Mouse (Mus musculus): Measurements from ENCODE around the gene Dnajc17. TPM values are rescaled to one million over a fixed set of nuclear protein-coding genes. Genes with fewer than 3 reads are reported as not detected.

The Dnajc17 gene
- polyA plus RNA-seq (2012; rRNA removed) (4.6 and 9.5 TPM in 2 replicates), polyA plus RNA-seq (2014; fragmentation: Nextera tagmentation; extraction: Ambion mirVana) (5.4 and 6.9 TPM in 2 replicates)

DNA sequence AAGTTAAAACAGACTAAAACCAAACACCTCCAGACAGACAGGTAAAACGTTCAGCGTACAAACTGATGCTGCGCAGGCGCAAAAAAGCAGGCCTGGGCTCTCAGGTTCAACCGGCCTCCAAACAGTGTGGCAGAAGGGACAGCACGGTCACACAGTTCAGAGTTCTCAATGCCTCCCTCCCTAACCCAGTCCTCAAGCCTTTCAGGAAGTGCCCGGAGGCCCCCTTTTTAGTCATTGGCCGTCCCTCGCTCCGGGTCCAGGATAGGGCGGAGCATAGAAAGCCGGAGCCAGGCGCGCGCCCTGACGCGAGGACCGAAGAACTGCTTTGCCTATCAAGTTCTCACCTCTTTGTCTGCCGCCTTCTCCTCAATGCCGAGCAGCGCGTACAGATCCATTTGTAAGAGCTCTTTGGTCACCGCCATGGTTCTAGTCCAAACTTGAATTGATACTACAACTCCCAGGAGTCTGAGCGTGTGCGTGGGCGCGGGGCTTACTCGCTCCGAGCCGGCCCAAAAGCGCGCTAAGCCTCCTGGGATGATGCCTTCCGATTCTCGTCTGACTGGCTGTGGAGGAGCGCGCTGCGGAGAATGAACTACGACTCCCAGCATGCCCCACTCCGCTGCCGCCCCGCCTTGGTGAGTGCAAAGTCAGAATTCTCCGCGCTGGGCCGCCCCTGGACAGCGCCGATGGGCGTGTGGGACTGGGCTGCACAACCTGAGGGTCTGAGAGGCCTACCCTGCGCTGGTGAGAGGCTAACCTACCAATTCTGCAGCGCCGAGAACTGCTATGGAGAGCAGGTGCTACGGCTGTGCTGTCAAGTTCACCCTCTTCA is at the start of gene Dnajc17, which contains the start of gene Zfyve19:
TSS of gene Dnajc17 (minus strand) at position 452 of the 832 bp plus-strand sequence.
TSS of gene Zfyve19 (plus strand) at position 274 of the 832 bp plus-strand sequence.
- DNase-seq (ENCODE audit: low read depth in 3 of 3, low spot score in 3 of 3) (peak; percentile 93 to 94 (median 94)), ATAC-seq (ENCODE audit: insufficient read depth) (peak; percentile 96)
- Histone ChIP-seq H3K9ac (replicated peaks) (peak within 1 kb of the TSS; percentile 87), H3K27ac (peak within 1 kb of the TSS; percentile 83), H3K36me3 (replicated peaks; ENCODE audit: control insufficient read depth, insufficient read depth, low read depth) (no peaks in the 10 kb centered on the region; the same call in none of the 2 replicates), H3K27me3 (ENCODE audit: control insufficient read depth, insufficient read depth, low read length) (no peaks in the 10 kb centered on the region), H3K4me2 (ENCODE audit: low read depth) (peak within 1 kb of the TSS; percentile 72), H3K4me3 (ENCODE audit: insufficient read depth in 1 of 2, low read depth in 2 of 2, low read length in 2 of 2) (peak within 1 kb of the TSS; percentile 74 to 76), H3K4me1 (replicated peaks; ENCODE audit: control insufficient read depth in 2 of 2, insufficient read depth in 2 of 2, low read length in 1 of 2) (peaks cover 0 to 12% of the 10 kb centered on the region in 2 experiments; a peak in 2 of 4 replicates), H3K9me3 (ENCODE audit: control insufficient read depth, low read length) (no peaks in the 10 kb centered on the region)
- WGBS (ENCODE audit: insufficient replicate concordance), result under 1% methylated on average over 51 of the region's 51 CpGs
- TF ChIP-seq CTCF (IDR thresholded peaks at IDR 0.05; ENCODE audit: low read depth), result no peak
- no peak for TF ChIP-seq EP300 (IDR thresholded peaks at IDR 0.05; ENCODE audit: low read depth)

DNA sequence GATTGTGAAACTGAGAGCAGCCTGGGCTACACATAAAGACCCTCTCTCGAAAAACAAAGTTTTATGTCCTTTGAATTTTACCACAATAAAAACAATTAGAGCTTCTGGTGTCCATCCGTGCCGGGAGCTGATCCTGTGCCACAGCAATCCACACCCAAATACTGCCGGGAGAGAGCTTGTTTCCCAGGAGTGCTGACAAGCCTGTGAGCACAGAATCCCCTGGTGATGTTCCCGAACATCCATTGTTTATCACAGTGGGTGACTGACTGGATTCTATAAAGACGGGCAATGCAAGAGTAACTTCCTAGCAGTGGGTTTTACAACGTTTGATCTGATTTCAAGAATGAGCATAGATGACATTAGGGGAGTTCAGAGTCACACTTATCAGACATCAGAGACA is 46.4 kb upstream of the Dnajc17 start:
- TF ChIP-seq EP300 (IDR thresholded peaks at IDR 0.05; ENCODE audit: low read depth) (no peak), CTCF (IDR thresholded peaks at IDR 0.05; ENCODE audit: low read depth) (no peak)
- Histone ChIP-seq H3K9ac (replicated peaks) (no peak overlapping the region), H3K27ac (no peak overlapping the region), H3K4me1 (replicated peaks; ENCODE audit: control insufficient read depth in 2 of 2, insufficient read depth in 2 of 2, low read length in 1 of 2) (peaks cover 6% of the 10 kb centered on the region in 2 experiments; a peak in 3 of 4 replicates), H3K27me3 (ENCODE audit: control insufficient read depth, insufficient read depth, low read length) (peaks cover 3% of the 10 kb centered on the region), H3K4me2 (ENCODE audit: low read depth) (no peak overlapping the region), H3K36me3 (replicated peaks; ENCODE audit: control insufficient read depth, insufficient read depth, low read depth) (no peaks in the 10 kb centered on the region), H3K4me3 (ENCODE audit: insufficient read depth in 1 of 2, low read depth in 2 of 2, low read length in 2 of 2) (no peak overlapping the region), H3K9me3 (ENCODE audit: control insufficient read depth, low read length) (no peaks in the 10 kb centered on the region)
- WGBS (ENCODE audit: insufficient replicate concordance), result 29% methylated on average over 7 of the region's 7 CpGs
- DNase-seq (ENCODE audit: low read depth in 3 of 3, low spot score in 3 of 3) (no peak), ATAC-seq (ENCODE audit: insufficient read depth) (no peak)

DNA sequence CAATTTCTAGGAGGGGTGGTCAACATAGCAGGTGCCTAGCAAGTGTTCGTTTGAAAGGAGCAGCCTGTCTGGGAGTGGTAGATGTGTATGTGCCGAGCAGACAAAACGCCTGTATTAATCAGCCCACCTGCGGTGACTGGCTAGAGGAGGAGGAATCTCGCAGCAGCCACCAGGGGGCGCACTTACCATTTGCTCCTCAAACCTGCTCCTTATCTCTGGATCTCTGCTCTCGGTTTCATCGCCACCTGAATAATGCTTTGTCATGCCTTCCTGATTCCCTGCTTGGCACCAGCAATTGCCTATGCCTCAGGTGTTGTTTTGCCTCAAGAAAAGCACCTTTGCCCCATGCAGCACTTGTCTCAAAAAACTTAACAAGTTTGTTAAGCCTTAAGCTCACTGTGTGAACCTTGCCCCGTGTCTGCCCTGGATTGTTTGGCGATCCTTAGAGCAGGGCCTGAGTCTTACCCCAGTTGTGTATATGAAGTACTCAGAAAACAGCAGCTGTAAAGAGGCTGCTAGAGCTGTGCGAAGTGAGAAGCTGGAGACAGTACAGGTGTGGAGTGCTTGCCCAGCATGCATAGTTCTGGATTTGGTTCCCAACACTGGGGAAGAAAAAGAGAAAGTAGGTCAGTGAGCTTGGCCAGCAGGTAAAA is 42.4 kb upstream of the Dnajc17 start:
- Histone ChIP-seq H3K36me3 (replicated peaks; ENCODE audit: control insufficient read depth, insufficient read depth, low read depth) (no peaks in the 10 kb centered on the region), H3K4me3 (ENCODE audit: insufficient read depth in 1 of 2, low read depth in 2 of 2, low read length in 2 of 2) (0 out of 4 replicates have a peak overlapping the region, but pooled peaks have one; percentile 0 to 14), H3K9ac (replicated peaks) (peak overlapping the region; percentile 40), H3K27ac (no peak overlapping the region), H3K9me3 (ENCODE audit: control insufficient read depth, low read length) (no peaks in the 10 kb centered on the region), H3K27me3 (ENCODE audit: control insufficient read depth, insufficient read depth, low read length) (peaks cover 3% of the 10 kb centered on the region), H3K4me1 (replicated peaks; ENCODE audit: control insufficient read depth in 2 of 2, insufficient read depth in 2 of 2, low read length in 1 of 2) (peaks cover 6% of the 10 kb centered on the region in 2 experiments; a peak in 3 of 4 replicates), H3K4me2 (ENCODE audit: low read depth) (peak overlapping the region; percentile 57)
- ATAC-seq (ENCODE audit: insufficient read depth) (peak; percentile 64; the same call in 1 of the 2 replicates), DNase-seq (ENCODE audit: low read depth in 3 of 3, low spot score in 3 of 3) (peak; percentile 75 to 79 (median 78))
- 10% methylated on average over 11 of the region's 11 CpGs for WGBS (ENCODE audit: insufficient replicate concordance)
- TF ChIP-seq CTCF (IDR thresholded peaks at IDR 0.05; ENCODE audit: low read depth) (peak; percentile 97), EP300 (IDR thresholded peaks at IDR 0.05; ENCODE audit: low read depth) (no peak)

DNA sequence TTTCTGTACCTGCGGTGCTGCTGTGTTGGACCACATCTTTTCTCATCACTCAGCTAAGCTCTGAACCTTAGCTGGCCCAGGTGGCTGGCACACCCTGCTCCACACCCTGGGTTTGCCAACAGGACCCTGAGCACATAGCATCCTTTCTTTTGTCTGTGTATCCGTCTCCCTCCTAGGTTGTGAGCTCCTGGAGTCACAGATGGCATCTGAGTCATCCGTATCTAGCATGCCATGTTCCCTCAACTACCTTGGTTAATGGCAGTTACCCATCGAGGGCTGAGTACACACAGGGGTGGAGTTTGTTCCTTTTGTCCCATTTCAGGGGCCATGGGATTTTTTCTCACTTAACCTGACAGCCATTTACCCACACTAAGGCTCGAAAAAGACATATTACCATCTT is 41.8 kb upstream of the Dnajc17 start:
- DNase-seq (ENCODE audit: low read depth in 3 of 3, low spot score in 3 of 3) (no peak), ATAC-seq (ENCODE audit: insufficient read depth) (no peak)
- Histone ChIP-seq H3K4me3 (ENCODE audit: insufficient read depth in 1 of 2, low read depth in 2 of 2, low read length in 2 of 2) (no peak overlapping the region), H3K9me3 (ENCODE audit: control insufficient read depth, low read length) (no peaks in the 10 kb centered on the region), H3K4me1 (replicated peaks; ENCODE audit: control insufficient read depth in 2 of 2, insufficient read depth in 2 of 2, low read length in 1 of 2) (peaks cover 6% of the 10 kb centered on the region in 2 experiments; a peak in 3 of 4 replicates), H3K27ac (no peak overlapping the region), H3K36me3 (replicated peaks; ENCODE audit: control insufficient read depth, insufficient read depth, low read depth) (no peaks in the 10 kb centered on the region), H3K4me2 (ENCODE audit: low read depth) (peak overlapping the region; percentile 57; the same call in 1 of the 2 replicates), H3K27me3 (ENCODE audit: control insufficient read depth, insufficient read depth, low read length) (peaks cover 3% of the 10 kb centered on the region), H3K9ac (replicated peaks) (no peak overlapping the region)
- TF ChIP-seq EP300 (IDR thresholded peaks at IDR 0.05; ENCODE audit: low read depth) (no peak), CTCF (IDR thresholded peaks at IDR 0.05; ENCODE audit: low read depth) (no peak)
- 51% methylated on average over 5 of the region's 5 CpGs for WGBS (ENCODE audit: insufficient replicate concordance)

Measured in liver, embryonic 14.5 days (tissue).